In the genomic region with DNA sequence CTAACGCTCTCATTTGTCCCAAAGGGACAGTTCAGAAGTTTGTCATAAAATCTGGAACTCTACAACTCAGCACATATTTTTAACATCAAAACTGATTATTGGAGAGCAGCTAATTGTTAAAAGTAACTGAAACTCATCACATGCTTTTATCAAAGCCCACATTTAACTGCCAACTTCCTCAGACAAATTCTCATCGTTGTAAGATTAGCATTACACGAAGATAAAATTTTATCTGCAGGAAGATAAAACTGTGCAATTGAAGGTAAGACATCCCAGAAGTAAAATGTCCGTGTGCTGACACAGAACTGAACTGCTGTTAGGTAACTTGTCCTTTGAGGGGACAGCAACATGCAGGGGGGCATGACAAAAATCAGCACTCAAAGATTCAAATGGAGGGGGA, we compare ENCODE assay signal across 34 mouse cellular contexts.
"Had no signal": no experiment of that assay in that cellular context is flagged by ENCODE, and none has a peak within 500 bp of the region (broad histone marks: within the 10 kb centered on the region; RNA-seq: fewer than 3 reads in every experiment).

No protein-coding gene starts in this region.

- H3K27me3 ChIP-seq: heart, embryonic 12.5 days; heart, embryonic 13.5 days; heart, embryonic 15.5 days; hindbrain, embryonic 12.5 days; hindbrain, embryonic 13.5 days; hindbrain, embryonic 15.5 days; intestine, embryonic 15.5 days; kidney, embryonic 15.5 days had no signal

- H3K9ac ChIP-seq: heart, embryonic 12.5 days; heart, embryonic 13.5 days; heart, embryonic 15.5 days; hindbrain, embryonic 12.5 days; hindbrain, embryonic 13.5 days; hindbrain, embryonic 14.5 days; hindbrain, embryonic 15.5 days; intestine, embryonic 15.5 days; kidney, embryonic 15.5 days had no signal

- H3K4me1 ChIP-seq: heart, embryonic 10.5 days; heart, embryonic 12.5 days; heart, embryonic 13.5 days; heart, embryonic 15.5 days; hindbrain, embryonic 10.5 days; hindbrain, embryonic 12.5 days; hindbrain, embryonic 13.5 days; hindbrain, embryonic 15.5 days; intestine, embryonic 15.5 days; kidney, embryonic 15.5 days had no signal

- H3K9me3 ChIP-seq: heart, embryonic 10.5 days; heart, embryonic 13.5 days; heart, embryonic 15.5 days; hindbrain, embryonic 10.5 days; hindbrain, embryonic 12.5 days; hindbrain, embryonic 13.5 days; hindbrain, embryonic 15.5 days; intestine, embryonic 15.5 days; kidney, embryonic 15.5 days had no signal

- H3K4me3 ChIP-seq: heart, embryonic 10.5 days; heart, embryonic 12.5 days; heart, embryonic 13.5 days; heart, embryonic 15.5 days; hindbrain, embryonic 10.5 days; hindbrain, embryonic 12.5 days; hindbrain, embryonic 13.5 days; hindbrain, embryonic 15.5 days; intestine, embryonic 15.5 days; kidney, embryonic 15.5 days; layer of hippocampus, adult 2 months had no signal

- ATAC-seq: hindbrain, embryonic 16.5 days; hindbrain, postnatal 0 days; inflammation-experienced regulatory T-cells, adult 6 months; intestine, embryonic 15.5 days; intestine, embryonic 16.5 days; intestine, postnatal 0 days had no signal

- DNase-seq: heart, postnatal 10 days; heart, postnatal 14 days; heart, postnatal 36 days; heart, postnatal 4 days; kidney, adult 11 months; kidney, adult 18-20 months; kidney, adult 2 months; kidney, adult 8-10 months; kidney, adult 9 months; kidney, postnatal 10 days; kidney, postnatal 14 days; kidney, postnatal 25 days; kidney, postnatal 4 days; layer of hippocampus, adult 9-11 months; layer of hippocampus, postnatal 36 days had no signal

- H3K27ac ChIP-seq: heart, embryonic 10.5 days; heart, embryonic 13.5 days; heart, embryonic 15.5 days; hindbrain, embryonic 10.5 days; hindbrain, embryonic 12.5 days; hindbrain, embryonic 13.5 days; hindbrain, embryonic 14.5 days; hindbrain, embryonic 15.5 days; hindbrain, postnatal 0 days; intestine, embryonic 15.5 days; kidney, embryonic 15.5 days; kidney, postnatal 0 days; layer of hippocampus, adult 2 months had no signal

- H3K4me2 ChIP-seq: heart, embryonic 11.5 days; heart, embryonic 12.5 days; heart, embryonic 13.5 days; heart, embryonic 15.5 days; hindbrain, embryonic 12.5 days; hindbrain, embryonic 13.5 days; hindbrain, embryonic 14.5 days; hindbrain, embryonic 15.5 days; intestine, embryonic 15.5 days; kidney, embryonic 15.5 days had no signal
